Mouse (Mus musculus) stomach, embryonic 15.5 days (tissue): ENCODE data around the gene Epop. TPM values are rescaled to one million over a fixed set of nuclear protein-coding genes. Genes with fewer than 3 reads are reported as not detected.

ENCODE experiments used
- ATAC-seq: fragments of 200-750 bp; cut with Nextera tagmentation; 2 replicates; pipeline ENCODE4 v1.8.0; 2017; ENCODE audit warnings: low read depth, moderate number of reproducible peaks, moderate TSS enrichment; ENCODE audit not compliant: insufficient read depth, low FRiP score
- H3K27ac ChIP-seq: fragments of 300-500 bp; sonication (generic); 2 replicates; pipeline ENCODE4 v1.5.1; 2015; ENCODE audit warnings: mild to moderate bottlenecking, inconsistent platforms
- H3K27me3 ChIP-seq: fragments of 300-500 bp; sonication (generic); replicated peaks from 2 replicates; pipeline ENCODE4 v1.6.1; 2015; ENCODE audit warnings: inconsistent platforms
- H3K36me3 ChIP-seq: fragments of 300-500 bp; sonication (generic); 2 replicates; pipeline ENCODE4 v1.6.1; 2015; ENCODE audit warnings: inconsistent platforms
- H3K4me1 ChIP-seq: fragments of 300-500 bp; sonication (generic); 2 replicates; pipeline ENCODE4 v1.6.1; 2015; ENCODE audit warnings: inconsistent platforms
- H3K4me2 ChIP-seq: fragments of 300-500 bp; sonication (generic); 2 replicates; pipeline ENCODE4 v1.6.1; 2015; ENCODE audit warnings: mild to moderate bottlenecking, inconsistent platforms
- H3K4me3 ChIP-seq: fragments of 300-500 bp; sonication (generic); replicated peaks from 2 replicates; pipeline ENCODE4 v1.5.1; 2015; ENCODE audit warnings: inconsistent platforms
- H3K9ac ChIP-seq: fragments of 300-500 bp; sonication (generic); 2 replicates; pipeline ENCODE4 v1.6.1; 2015; ENCODE audit warnings: inconsistent platforms
- H3K9me3 ChIP-seq: fragments of 300-500 bp; sonication (generic); 2 replicates; pipeline ENCODE4 v1.6.1; 2016; ENCODE audit warnings: inconsistent platforms
- WGBS: fragments of 180-500 bp; shearing (Covaris S2); methylation state at CpG from one replicate; pipeline ENCODE4 v1.1.7; 2015; 5-methylcytosine and 5-hydroxymethylcytosine counted together
- polyA plus RNA-seq: library from polyadenylated mRNA; unstranded; fragments of >200 nt; fragmentation: Nextera tagmentation; extraction: Ambion mirVana; gene quantifications from 2 replicates; pipeline ENCODE4 v1.2.1, GENCODE M21; 2015

Epop gene
- 3.7 and 3.9 TPM in 2 replicates for polyA plus RNA-seq

DNA sequence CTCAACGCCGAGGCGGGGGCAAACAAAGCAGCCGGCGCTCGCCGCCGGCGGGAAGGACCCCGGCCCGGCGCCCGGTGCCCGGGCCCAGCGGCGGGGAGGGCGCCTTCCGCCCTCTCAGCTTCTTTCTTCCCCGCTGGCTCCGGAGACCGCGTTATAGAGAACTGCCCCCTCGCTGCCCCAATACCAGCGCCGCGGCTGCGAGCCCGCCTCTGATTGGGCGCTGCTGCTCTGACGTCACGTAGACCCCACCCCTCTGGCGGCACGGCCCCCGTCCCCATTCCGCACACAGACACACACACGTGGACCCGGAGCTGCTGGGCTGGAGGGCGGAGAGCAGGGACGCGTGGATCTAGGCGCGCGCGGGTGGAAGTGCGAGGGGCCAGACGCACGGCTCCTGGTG lies at the start of gene Epop:
TSS of gene Epop (minus strand) at position 127 of the 400 bp plus-strand sequence.
- ATAC-seq, result peak; percentile 85
- H3K27me3 ChIP-seq, result peaks cover 68% of the 10 kb centered on the region
- H3K27ac ChIP-seq, result no peak within 1 kb of the TSS
- H3K9me3 ChIP-seq, result no peaks in the 10 kb centered on the region
- under 1% methylated on average over 44 of the region's 47 CpGs for WGBS
- peak within 1 kb of the TSS; percentile 90 for H3K4me2 ChIP-seq
- H3K36me3 ChIP-seq, result no peaks in the 10 kb centered on the region
- H3K4me1 ChIP-seq, result peaks cover 24% of the 10 kb centered on the region
- peak within 1 kb of the TSS; percentile 29 for H3K9ac ChIP-seq
- H3K4me3 ChIP-seq, result peak within 1 kb of the TSS; percentile 66

DNA sequence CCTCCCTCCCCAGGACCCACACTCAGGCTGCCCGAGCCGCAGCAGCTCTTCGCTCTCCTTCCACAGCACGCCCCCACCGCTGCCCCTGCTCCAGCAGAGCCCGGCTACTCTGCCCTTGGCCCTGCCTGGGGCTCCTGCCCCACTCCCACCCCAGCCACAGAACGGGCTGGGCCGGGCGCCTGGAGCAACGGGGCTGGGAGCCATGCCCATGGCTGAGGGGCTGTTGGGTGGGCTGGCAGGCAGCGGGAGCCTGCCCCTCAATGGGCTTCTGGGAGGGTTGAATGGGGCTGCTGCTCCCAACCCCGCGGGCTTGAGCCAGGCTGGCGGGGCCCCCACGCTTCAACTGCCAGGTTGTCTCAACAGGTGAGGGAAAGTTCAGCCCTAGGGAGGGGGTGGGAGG lies 48.8 kb upstream of the Epop start:
- peaks cover 56% of the 10 kb centered on the region for H3K36me3 ChIP-seq

DNA sequence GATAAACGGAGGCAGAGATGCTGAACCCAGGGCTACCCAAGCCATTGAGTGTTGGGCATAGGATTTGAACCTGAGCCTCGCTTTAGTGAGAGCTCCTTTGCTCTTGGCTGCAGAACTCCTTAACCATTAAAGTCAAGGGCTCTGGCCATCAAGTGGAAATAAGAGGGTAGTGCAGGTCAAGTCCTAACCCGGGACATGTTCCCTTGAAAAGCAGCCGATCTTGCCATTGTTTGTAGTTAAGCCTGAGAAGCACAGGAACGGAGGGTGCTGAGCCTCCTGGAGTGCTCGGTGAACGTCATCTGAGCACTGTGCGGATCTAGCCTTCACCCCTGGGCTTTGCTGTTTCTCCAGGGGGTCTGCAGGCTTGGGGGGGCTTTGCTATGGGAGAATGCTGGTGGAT lies 48.3 kb upstream of the Epop start:
- no peak overlapping the region for H3K27ac ChIP-seq
- H3K27me3 ChIP-seq, result no peaks in the 10 kb centered on the region
- H3K36me3 ChIP-seq, result peaks cover 60% of the 10 kb centered on the region
- ATAC-seq, result no peak
- H3K4me2 ChIP-seq, result no peak overlapping the region
- H3K4me1 ChIP-seq, result no peaks in the 10 kb centered on the region
- no peaks in the 10 kb centered on the region for H3K9me3 ChIP-seq
- no peak overlapping the region for H3K4me3 ChIP-seq
- H3K9ac ChIP-seq, result no peak overlapping the region
- WGBS, result 70% methylated on average over 8 of the region's 8 CpGs

More for the DNA sequence above, 48.8 kb upstream of the Epop start:
- H3K27ac ChIP-seq, result no peak overlapping the region
- no peak overlapping the region for H3K9ac ChIP-seq
- no peak for ATAC-seq
- 87% methylated on average over 15 of the region's 15 CpGs for WGBS
- no peaks in the 10 kb centered on the region for H3K9me3 ChIP-seq
- H3K4me2 ChIP-seq, result no peak overlapping the region
- H3K4me1 ChIP-seq, result no peaks in the 10 kb centered on the region
- H3K4me3 ChIP-seq, result no peak overlapping the region
- H3K27me3 ChIP-seq, result no peaks in the 10 kb centered on the region

DNA sequence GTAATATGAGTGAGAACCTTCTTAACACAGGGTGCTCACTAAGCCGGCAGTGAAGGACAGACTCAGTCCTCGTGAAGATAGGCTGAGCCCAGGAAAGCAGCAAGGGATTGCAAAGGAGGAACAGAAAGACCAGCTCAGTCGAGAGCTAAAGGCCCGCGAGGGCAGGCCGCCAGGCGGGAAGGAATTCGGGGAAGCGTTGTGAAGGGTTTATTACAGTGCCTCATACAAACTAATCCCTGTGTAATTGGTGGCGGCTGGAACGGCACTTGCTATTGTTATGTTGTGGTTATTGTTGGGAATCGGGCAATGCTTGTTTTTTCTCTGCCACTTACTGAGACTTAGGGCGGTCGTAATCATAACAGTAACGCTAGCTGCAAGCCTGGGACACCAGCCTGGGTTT lies 47.9 kb upstream of the Epop start:
- Histone ChIP-seq H3K4me3 (no peak overlapping the region), H3K4me2 (no peak overlapping the region), H3K27ac (no peak overlapping the region), H3K27me3 (no peaks in the 10 kb centered on the region), H3K36me3 (peaks cover 62% of the 10 kb centered on the region), H3K9ac (no peak overlapping the region), H3K9me3 (no peaks in the 10 kb centered on the region), H3K4me1 (no peaks in the 10 kb centered on the region)
- ATAC-seq, result no peak
- WGBS, result 70% methylated on average over 15 of the region's 15 CpGs

DNA sequence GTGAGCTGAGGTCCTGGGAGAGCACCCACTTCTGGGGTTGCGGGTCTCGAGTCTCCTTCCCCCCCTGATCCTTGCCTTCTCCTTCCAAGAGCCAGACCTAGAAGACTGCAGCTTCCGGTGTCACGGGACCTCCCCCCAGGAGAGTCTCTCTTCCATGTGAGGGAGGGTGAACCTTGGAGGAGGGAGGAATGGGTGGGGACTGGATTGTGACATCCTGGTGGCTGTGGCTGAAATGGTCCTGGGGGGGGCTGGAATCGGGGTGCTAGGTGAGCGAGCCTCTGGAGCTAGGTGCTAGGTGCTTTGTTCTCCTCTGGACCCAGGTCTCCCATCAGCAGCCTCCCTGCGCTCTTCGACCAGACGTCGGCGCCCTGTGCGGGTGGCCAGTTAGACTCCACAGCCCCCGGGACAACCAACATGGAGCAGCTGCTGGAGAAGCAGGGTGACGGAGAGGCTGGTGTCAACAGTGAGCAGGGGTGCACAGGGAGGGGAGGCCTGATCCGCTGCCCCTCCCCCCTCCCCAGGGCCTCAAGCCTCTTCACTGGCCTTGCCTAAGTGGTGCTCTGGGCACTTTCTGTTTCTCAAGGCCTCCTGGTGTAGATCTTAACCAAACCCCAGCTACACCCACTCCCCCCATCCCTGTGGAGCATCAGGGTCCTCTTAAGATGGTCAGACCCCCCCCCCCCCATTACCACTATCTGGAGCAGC lies 46.7 kb upstream of the Epop start:
- no peaks in the 10 kb centered on the region for H3K9me3 ChIP-seq
- WGBS, result 79% methylated on average over 15 of the region's 15 CpGs
- no peaks in the 10 kb centered on the region for H3K4me1 ChIP-seq
- no peak overlapping the region for H3K9ac ChIP-seq
- peaks cover 63% of the 10 kb centered on the region for H3K36me3 ChIP-seq
- H3K4me2 ChIP-seq, result no peak overlapping the region
- no peak overlapping the region for H3K27ac ChIP-seq
- no peak for ATAC-seq
- H3K27me3 ChIP-seq, result no peaks in the 10 kb centered on the region
- H3K4me3 ChIP-seq, result no peak overlapping the region

DNA sequence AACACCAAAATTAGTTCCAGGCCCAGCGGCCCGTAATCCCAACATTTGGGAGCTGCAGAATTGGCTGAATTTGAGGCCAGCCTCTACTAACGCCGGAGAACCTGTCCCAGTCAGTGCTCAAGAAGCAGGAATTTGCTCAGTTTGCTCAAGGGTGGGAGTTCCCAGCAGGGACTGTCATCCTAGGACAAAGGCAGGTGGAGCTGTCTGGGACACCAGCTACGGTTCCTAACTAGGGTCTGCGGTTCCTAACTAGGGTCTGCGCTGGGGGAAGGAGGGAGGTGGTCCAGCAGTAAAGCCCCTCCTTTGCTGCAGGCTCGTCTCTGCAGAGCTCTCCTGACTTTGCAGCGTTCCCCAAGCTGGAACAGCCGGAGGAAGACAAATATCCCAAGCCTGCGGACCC lies 43.6 kb upstream of the Epop start:
- Histone ChIP-seq H3K4me2 (no peak overlapping the region), H3K9ac (no peak overlapping the region), H3K36me3 (peaks cover 53% of the 10 kb centered on the region), H3K27ac (no peak overlapping the region), H3K9me3 (no peaks in the 10 kb centered on the region), H3K27me3 (no peaks in the 10 kb centered on the region), H3K4me1 (peaks cover 24% of the 10 kb centered on the region), H3K4me3 (no peak overlapping the region)
- no peak for ATAC-seq
- WGBS, result 75% methylated on average over 11 of the region's 11 CpGs

DNA sequence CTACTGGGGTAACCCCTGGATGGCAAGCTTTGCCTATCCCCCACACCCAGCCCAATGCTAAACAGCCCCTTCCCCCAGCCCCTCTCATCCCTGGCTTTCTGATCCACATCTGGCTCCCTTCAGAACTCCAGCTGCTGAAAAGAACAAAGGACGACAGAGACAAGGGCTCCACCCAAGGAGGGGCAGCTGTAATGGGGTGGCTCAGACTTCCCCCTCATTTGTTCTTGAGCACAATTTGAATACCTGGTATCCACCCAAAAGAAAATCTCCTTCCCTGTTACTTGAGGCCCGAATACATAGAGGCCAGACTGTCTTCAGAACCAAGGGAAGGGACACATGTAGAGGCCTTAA lies 41.6 kb upstream of the Epop start:
- Histone ChIP-seq H3K9ac (no peak overlapping the region), H3K9me3 (no peaks in the 10 kb centered on the region), H3K4me3 (no peak overlapping the region), H3K4me1 (peaks cover 24% of the 10 kb centered on the region), H3K36me3 (peaks cover 48% of the 10 kb centered on the region), H3K4me2 (no peak overlapping the region), H3K27me3 (no peaks in the 10 kb centered on the region), H3K27ac (no peak overlapping the region)
- WGBS, result 51% methylated on average over 2 of the region's 2 CpGs
- ATAC-seq, result no peak

DNA sequence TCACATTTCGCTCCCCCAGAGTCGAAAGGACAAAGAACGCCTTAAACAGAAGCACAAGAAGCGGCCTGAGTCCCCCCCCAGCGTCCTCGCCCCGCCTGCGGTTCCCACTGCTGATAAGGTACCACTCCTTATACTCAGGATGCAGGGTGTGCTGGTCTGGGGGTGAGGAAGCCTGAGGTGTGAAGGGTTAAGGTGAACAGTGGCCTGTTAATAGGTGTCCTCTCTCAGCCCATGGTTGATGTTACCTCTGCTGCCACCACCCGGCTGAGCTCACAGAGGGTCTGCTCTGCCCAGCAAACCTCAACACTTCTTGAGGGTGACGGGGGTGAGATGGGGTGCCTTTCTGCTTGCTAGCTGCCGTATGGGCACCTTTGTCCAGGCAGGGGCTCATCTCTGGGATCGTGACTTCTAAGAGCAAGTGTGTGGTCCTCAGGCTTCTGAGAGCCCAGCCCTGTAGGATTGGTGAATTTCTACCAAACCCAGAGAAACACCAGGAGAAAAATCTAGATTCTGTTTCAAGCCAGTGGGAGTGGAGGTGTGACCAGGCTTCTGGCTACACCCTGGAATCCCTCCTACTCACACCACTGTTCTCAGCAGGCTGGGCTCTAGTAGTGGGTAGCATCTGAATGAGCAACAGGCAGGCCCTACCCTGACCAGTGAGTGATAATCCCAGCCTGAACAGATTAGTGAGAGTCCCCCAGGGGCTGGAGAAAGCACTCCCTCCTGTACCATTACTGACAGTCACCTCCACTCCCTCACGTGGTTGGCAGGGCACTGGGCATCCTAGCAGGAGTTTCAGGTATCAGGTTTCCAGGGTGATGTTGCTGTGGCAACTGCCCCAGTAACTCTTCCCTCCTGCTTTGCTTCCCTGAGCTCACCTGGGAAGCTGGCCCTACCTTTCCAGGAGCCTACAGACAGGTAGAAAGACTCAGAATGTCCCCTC lies 41.0 kb upstream of the Epop start:
- ATAC-seq, result no peak
- Histone ChIP-seq H3K4me2 (no peak overlapping the region), H3K27me3 (no peaks in the 10 kb centered on the region), H3K36me3 (peaks cover 54% of the 10 kb centered on the region), H3K4me3 (no peak overlapping the region), H3K4me1 (peaks cover 24% of the 10 kb centered on the region), H3K9me3 (no peaks in the 10 kb centered on the region), H3K9ac (no peak overlapping the region), H3K27ac (no peak overlapping the region)
- WGBS, result 51% methylated on average over 13 of the region's 13 CpGs

DNA sequence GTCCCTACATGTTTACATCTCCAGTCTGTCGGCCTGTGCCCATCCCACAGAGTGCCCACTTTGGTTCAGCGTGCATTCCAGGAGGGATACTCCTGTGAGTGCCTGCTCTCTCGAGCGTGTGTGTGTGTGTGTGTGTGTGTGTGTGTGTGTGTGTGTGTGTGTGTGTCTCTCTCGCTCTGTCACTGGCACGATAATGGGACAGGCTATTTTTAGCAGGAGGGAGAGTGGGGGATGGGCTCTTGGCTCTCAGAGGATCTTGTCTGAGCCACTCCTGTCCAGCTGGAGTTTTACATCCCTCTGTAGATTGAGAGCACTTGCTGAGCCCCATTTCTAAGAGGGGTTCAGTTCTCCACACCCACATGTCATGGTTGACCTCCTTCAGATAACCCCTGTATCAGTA lies 40.3 kb upstream of the Epop start:
- Histone ChIP-seq H3K4me1 (peaks cover 26% of the 10 kb centered on the region), H3K9ac (no peak overlapping the region), H3K9me3 (no peaks in the 10 kb centered on the region), H3K4me2 (no peak overlapping the region), H3K27ac (0 out of 2 replicates have a peak overlapping the region, but pooled peaks have one; percentile 11), H3K4me3 (no peak overlapping the region), H3K27me3 (no peaks in the 10 kb centered on the region), H3K36me3 (peaks cover 53% of the 10 kb centered on the region)
- ATAC-seq, result peak; percentile 20; the same call in 1 of the 2 replicates
- WGBS, result 16% methylated on average over 6 of the region's 6 CpGs

DNA sequence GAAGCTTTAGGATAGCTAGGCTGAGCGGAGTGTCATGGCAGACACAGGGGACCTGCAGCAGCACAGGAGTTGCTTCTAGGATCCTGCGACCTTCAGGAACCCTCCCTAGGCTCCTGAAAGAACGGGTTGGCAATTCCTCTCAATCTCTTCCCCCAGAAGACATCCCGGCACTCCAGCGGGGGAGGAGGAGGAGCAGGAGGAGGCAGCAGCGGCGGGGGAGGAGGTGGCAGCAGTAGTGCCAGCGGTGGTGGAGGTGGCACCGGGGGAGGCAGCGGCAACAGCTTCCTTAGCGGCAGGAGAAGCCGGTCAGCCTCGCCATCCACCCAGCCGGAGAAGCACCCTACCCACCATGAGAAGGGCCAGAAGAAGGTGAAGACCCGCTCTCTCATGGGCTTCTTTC lies 39.8 kb upstream of the Epop start:
- Histone ChIP-seq H3K4me3 (no peak overlapping the region), H3K4me2 (no peak overlapping the region), H3K36me3 (peaks cover 47% of the 10 kb centered on the region), H3K4me1 (peaks cover 28% of the 10 kb centered on the region), H3K9me3 (no peaks in the 10 kb centered on the region), H3K27me3 (no peaks in the 10 kb centered on the region), H3K27ac (0 out of 2 replicates have a peak overlapping the region, but pooled peaks have one; percentile 11), H3K9ac (no peak overlapping the region)
- ATAC-seq, result no peak
- WGBS, result 63% methylated on average over 15 of the region's 15 CpGs

DNA sequence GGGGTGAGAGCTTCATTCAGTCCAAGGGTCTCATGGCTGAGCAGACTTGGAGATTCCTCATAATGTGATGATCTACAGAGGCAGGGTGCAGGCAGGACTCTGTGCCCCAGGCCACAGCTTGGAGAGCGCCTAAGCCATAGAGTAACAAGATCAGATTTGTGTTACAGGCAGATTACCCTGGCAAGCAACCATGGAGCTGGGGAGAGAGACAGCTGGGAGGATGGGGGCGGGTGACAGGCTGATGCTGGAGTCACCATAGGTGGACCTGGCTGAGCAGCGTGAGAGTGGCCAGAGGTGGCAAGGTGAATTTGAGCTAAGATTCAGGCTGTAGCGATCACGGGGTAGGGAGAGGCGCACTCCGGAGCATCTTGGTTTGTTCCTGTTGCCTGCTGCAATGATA lies 38.7 kb upstream of the Epop start:
- Histone ChIP-seq H3K9ac (no peak overlapping the region), H3K27ac (no peak overlapping the region), H3K4me2 (no peak overlapping the region), H3K27me3 (no peaks in the 10 kb centered on the region), H3K9me3 (no peaks in the 10 kb centered on the region), H3K4me1 (peaks cover 32% of the 10 kb centered on the region), H3K4me3 (no peak overlapping the region), H3K36me3 (peaks cover 41% of the 10 kb centered on the region)
- no peak for ATAC-seq
- WGBS, result 92% methylated on average over 7 of the region's 7 CpGs

DNA sequence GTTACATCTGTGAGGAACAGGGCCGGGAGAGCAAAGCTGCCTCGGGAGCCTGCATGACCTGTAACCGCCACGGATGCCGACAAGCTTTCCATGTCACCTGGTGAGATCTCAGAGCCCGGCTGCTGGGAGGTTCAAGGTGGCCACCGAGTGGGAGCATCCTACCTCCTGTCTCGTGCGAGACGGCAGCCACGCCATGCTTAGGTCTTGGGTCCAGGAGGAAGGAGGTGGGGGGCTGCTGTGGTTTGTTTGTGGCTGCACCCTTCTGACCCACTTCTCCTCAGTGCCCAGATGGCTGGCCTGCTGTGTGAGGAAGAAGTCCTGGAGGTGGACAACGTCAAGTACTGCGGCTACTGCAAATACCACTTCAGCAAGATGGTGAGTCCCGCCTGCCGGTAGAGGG lies 37.3 kb upstream of the Epop start:
- 83% methylated on average over 15 of the region's 15 CpGs for WGBS

More for the DNA sequence above, 37.3 kb upstream of the Epop start:
- H3K4me3 ChIP-seq, result no peak overlapping the region
- H3K4me1 ChIP-seq, result peaks cover 40% of the 10 kb centered on the region
- no peak overlapping the region for H3K27ac ChIP-seq
- H3K36me3 ChIP-seq, result peaks cover 31% of the 10 kb centered on the region
- no peak overlapping the region for H3K9ac ChIP-seq
- H3K9me3 ChIP-seq, result no peaks in the 10 kb centered on the region
- H3K27me3 ChIP-seq, result peaks cover 5% of the 10 kb centered on the region; the same call in 1 of the 2 replicates
- H3K4me2 ChIP-seq, result no peak overlapping the region
- ATAC-seq, result no peak
